Mouse (Mus musculus): Measurements from ENCODE around the gene Klk12. TPM values are rescaled to one million over a fixed set of nuclear protein-coding genes. Genes with fewer than 3 reads are reported as not detected.

Klk12 gene
- total RNA-seq (2021) = not detected
- long read RNA-seq, experiment 1 = 0 reads
- long read RNA-seq, experiment 2 = 0 reads

DNA sequence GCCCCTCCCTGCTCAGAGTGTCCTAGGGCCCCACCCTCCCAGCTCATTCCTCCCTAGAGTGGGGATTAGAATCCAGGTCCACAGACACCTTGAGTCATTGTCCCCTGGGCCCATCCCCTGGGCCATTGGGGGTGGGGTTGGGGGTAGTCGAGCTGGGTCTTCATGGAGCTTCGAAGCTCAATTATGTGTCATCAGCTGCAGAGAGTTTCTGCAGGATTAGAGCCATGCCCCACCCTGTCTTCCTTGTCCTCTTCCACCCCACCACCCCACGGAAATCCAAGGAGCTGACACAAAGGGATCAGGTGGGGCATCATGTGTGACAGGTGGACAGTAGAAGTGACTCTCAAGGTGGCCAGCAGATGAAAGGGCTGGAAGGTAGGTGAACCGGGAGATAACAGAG lies at the start of gene Klk12:
Gene Klk12 (plus strand): TSS at position 301 of the 400 bp plus-strand sequence.
- DNase-seq = no peak
- intact Hi-C loops (cut with DNase I; ENCODE audit: low total_unique reads) = no loop called here

DNA sequence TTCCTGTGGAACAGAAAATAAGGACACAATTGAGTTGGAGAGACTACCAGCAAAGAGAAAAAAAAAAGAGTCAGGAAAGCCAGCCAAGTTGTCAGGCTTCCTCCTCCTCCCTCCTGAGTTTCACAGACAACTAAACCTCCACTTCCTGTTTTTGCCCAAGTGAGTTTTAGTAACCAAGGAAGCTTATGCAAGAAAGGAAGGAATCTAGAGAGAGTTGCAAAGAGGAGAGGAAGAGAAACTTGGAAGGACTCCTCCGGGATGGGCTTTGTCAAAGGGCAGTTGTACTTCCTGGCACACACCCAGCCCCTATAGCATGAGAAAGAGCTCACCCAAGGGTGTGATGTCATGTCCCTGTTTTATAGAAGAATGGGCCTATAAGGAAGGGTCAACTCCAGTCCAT lies 20.9 kb upstream of the Klk12 start:
- intact Hi-C loops (cut with DNase I; ENCODE audit: low total_unique reads) = no loop called here
- DNase-seq = no peak

DNA sequence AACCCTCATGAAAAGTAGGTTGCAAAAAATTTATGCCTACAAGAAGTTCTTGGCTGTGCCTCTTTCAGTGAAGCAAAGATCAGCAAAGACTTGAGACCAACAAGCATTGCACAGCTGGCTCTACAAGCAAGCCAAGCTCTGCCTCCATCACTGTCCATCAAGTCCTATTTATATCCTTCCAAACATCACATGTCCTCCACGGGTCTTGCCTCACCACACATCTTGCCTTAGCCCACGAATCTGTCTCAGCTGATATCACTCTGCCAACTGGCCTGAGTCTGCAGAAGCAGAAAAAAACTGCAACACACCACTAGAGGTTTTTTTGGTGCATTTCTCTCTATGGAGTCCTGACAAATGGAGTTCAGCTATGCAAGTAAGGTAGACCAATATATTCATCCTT lies 15.9 kb upstream of the Klk12 start:
- DNase-seq = no peak
- intact Hi-C loops (cut with DNase I; ENCODE audit: low total_unique reads) = no loop called here

DNA sequence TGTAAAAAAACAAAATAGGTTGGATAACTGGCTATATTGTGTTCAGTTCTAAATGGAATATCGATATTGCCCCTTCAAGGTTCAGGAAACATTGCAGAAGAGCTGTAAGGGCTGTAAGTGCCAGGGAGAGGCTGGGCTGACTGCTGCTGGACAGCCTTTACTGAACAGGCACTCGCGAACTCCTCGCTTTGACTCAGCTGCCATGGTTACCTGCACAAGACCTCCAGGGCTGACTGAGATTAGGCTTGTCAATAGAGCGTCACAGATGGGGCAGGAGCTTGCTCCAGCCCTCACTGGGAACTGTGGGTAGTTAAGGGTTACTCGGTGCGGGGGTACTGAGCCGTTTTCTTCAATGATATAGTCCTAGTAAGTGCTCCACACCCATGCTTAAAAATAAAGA lies 2.2 kb upstream of the Klk12 start:
- intact Hi-C loops (cut with DNase I; ENCODE audit: low total_unique reads) = no loop called here

DNA sequence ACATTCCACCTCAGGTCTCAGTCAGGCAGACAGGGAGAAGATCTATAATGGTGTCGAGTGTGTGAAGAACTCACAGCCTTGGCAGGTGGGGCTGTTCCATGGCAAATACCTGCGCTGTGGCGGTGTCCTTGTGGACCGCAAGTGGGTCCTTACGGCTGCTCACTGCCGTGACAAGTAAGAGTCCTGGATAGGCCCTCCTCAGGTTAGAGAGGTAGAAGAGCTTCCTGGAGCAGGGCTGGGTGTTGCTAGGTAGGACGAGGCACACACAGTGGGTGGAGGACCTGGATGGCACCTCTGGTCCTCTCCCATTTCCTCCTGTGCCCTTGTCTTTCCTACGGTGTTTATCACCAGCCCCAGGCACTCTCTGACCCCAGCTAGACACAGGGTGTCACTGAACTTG lies 939 bp downstream of the Klk12 start:
- intact Hi-C loops (cut with DNase I; ENCODE audit: low total_unique reads) = no loop called here
- DNase-seq = no peak

More for the DNA sequence above, 2.2 kb upstream of the Klk12 start:
- no peak for DNase-seq

DNA sequence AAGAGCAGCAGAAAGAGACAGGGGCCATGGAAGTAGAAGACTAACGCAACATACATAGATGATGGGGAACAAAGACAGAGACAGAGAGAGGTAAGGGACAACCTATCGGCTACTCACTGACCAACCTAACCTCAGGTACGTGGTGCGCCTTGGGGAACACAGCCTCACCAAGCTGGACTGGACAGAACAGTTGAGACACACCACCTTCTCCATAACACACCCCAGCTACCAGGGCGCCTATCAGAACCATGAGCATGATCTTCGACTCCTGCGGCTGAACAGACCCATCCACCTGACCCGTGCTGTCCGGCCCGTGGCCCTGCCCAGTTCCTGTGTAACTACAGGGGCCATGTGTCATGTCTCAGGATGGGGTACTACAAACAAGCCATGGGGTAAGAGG lies 2.0 kb downstream of the Klk12 start:
- intact Hi-C loops (cut with DNase I; ENCODE audit: low total_unique reads) = no loop called here
- DNase-seq = no peak

DNA sequence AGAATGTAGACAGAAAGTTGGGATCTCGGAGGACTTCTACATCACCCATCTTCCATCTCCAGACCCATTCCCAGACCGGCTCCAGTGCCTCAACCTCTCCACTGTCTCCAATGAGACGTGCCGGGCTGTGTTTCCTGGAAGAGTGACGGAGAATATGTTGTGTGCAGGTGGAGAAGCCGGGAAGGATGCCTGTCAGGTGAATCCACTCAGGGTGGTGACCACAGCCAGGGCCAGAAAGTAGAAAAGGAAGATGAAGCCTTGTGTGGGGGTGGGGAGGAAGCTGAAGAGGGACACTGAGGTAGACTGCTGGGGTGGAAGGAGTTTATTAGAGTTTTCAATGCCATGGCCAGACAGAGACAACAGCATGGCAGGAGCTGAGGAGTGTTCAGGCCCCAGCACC lies 3.2 kb downstream of the Klk12 start:
- DNase-seq = no peak
- intact Hi-C loops (cut with DNase I; ENCODE audit: low total_unique reads) = no loop called here

DNA sequence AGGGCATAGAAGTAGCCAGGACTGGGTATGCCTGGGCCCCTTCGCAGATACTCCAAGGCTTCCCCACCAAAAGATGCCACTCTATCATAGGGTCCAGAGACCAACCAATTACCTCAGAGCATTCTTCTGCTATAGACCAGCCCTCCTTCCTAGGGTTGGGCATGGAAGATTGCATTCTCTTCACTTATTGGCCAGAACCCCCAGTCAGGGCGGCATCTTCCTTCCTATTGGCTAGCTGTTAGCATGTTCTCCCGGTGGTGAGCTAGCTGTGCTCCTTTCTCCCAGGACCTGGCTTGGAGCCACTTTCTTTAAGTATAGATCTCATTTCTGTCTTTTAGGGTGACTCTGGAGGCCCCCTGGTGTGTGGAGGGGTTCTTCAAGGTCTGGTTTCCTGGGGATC lies 4.2 kb downstream of the Klk12 start:
- no peak for DNase-seq
- intact Hi-C loops (cut with DNase I; ENCODE audit: low total_unique reads) = no loop called here

DNA sequence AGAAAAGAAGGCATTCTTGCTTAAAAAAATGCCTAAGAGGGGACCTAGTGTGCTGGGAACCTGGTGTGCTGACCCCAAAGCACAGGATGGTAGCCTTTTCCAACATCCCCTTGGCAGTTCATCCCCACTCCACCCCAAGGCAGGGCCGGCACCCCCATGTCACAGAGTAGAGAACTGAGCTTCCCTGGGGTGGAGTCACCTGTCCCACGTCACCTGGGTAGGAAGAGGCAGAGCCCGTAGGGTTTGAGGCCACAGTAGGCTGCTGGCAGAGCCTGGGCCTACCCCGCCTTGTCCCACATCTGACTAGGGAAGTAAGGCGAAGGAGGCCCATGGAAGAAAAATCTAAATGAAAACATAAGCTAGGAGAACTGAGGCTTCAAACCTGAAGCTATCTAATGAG lies 5.7 kb downstream of the Klk12 start, which contains the start of gene Klk11:
Gene Klk11 (plus strand): TSS at position 241 of the 400 bp plus-strand sequence.
- intact Hi-C loops (cut with DNase I; ENCODE audit: low total_unique reads) = no loop called here
- DNase-seq = no peak

DNA sequence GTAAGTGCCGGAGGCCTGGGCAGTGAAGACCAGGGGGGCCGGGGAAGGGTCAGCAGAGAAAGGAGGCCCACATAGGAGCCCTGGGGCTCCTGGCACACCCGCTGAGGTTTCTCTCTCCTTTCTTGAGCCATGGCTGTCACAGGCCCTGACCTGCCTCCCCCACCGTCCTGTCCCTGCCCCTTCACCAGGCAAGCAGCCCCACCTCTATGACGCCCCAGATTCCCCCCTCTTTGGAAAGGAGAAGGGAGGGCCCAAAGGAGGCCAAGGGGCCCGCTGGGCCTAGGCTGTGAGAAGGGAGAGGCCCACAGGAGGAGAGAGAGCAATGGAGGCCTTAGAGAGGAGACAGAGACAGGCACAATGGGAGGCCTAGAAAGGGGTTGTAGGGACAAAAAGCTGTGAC lies 6.1 kb downstream of the Klk12 start:
- DNase-seq = no peak

DNA sequence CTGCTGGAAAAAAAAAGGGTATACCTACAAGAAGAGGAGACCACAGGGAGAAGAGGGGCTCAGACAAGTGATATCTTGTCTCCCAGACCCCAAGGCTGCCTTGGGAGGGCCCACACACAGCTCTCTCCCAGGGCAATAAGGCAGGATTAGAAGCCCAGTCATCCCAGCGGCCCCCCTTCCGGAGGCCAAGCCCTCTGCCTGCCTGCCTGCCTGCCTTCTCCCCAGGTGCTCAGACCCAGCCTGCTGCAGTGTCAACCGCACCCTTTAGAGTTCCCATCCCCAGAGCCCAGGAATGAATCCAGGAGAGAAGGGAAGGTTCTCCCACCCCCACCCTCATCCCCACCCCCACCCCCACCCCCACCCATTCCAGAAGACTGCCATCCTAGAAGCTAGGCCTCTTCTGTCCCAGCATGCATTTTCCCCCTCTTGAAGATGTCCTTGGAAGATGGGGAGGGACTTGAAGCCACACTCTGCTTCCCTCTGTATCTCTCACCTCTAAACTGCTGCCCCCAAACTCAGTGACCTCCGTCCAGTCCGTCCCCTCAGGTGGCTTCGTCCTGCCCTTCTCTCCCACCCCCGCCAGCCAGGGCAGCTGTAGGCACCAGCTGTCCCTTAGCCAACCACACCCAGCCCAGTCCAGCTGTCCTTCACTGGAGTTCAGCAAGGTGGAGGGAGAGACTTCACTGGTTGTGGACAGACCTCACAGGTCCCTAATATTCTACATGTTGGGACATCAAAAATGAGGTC lies 6.8 kb downstream of the Klk12 start:
- intact Hi-C loops (cut with DNase I; ENCODE audit: low total_unique reads) = no loop called here
- no peak for DNase-seq

More for the DNA sequence above, 6.1 kb downstream of the Klk12 start:
- intact Hi-C loops (cut with DNase I; ENCODE audit: low total_unique reads) = no loop called here

DNA sequence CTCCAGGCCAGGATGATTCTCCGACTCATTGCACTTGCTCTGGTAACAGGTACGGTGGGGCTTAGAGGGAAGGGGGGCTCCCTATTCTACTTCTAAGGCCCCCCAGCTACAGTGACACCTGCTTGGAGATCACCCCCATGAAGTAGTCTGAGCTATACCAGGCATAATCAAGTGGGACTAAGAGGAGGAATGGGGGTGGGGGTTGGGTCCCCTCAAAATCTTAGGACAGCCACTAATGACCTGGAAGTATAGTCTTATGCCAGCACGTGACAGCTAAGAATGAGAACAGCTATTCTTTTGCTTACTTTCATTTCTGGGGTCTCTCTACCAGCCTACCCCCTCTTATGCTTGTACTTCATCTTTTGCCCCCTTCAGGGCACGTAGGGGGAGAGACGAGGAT lies 7.8 kb downstream of the Klk12 start:
- intact Hi-C loops (cut with DNase I; ENCODE audit: low total_unique reads) = no loop called here
- DNase-seq = no peak

DNA sequence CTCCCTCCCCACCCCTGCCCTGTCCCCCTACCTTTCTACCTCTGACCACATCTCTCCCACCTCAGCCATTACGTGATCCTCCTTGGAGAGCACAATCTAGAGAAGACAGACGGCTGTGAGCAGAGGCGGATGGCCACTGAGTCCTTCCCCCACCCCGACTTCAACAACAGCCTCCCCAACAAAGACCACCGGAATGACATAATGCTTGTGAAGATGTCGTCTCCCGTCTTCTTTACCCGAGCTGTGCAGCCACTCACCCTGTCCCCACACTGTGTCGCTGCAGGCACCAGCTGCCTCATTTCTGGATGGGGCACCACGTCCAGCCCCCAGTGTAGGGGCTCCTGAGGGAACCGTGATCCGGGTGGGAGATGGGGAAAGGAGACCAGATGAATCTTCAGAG lies 8.7 kb downstream of the Klk12 start:
- DNase-seq = no peak
- intact Hi-C loops (cut with DNase I; ENCODE audit: low total_unique reads) = no loop called here

DNA sequence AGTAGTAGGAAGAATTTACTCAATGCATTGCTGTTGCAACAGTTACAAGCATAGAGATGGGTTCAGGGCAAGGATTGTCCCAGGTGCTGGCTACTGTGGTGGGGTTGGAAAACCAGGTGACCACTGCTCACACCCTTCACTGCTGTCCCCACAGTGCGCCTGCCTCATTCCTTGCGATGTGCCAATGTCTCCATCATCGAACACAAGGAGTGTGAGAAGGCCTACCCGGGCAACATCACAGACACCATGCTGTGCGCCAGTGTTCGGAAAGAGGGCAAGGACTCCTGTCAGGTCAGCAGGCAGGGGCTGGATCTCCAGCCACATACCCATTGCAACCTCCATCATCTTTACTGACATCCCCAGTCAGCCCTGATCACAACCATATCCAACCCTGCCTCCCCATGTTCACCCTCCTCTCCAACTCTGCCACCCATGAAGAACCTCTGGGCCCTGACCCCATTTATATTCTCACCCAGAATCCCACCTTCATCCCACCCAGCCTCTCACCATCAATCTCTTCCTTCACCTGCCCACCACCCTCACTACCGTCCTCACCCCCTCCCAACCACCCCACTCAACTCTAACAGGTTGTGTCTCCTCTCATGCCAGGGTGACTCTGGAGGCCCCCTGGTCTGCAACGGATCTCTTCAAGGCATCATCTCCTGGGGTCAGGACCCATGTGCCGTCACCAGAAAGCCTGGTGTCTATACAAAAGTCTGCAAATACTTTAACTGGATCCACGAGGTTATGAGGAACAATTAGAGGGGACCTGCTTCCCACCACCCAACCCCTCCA lies 9.7 kb downstream of the Klk12 start:
- DNase-seq = no peak

DNA sequence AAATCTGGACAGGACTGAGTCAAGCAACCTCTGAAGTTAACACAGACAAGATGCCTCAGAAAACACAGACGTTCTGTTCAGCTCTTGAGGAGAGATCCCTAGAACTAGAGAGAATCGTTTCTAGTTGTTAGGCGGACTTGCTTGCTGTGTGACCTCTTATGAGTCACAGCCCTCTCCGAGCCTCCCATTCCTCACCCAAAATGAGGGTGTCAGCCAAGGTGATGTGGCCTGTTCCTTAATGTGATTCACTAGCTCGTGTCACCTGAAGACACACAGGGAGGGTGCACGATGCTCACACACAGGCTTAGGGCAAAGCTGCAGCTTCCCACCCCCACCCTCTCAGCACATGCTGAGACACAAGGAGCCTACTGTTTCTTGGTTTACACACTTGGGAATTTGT lies 11.5 kb downstream of the Klk12 start:
- intact Hi-C loops (cut with DNase I; ENCODE audit: low total_unique reads) = loop anchor here (5.0 kb wide), 1 partner anchor 98 kb away; no protein-coding TSS in a partner anchor

More for the DNA sequence above, 9.7 kb downstream of the Klk12 start:
- intact Hi-C loops (cut with DNase I; ENCODE audit: low total_unique reads) = no loop called here

DNA sequence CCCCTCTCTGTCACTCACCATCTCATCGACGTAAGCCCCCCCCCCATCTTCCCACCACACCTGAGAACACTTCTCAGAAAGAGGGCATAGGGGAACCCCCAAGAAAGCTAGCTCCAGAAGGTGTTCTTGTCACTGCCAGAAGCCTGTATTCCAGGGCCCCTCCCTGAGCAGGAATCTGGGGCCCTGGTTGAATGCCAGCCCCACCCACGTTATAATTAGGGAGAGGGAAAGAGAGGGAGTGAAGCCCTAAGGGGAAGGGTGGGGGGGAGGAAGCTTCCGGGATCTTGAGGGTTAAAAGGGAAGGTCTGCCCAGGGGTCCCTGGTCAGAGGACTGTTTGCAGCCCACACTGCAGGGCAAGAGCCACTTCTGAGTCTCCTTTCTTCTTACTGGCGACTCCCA lies 12.0 kb downstream of the Klk12 start, which contains the start of gene Klk10:
Gene Klk10 (plus strand): TSS at position 290 of the 400 bp plus-strand sequence.
- intact Hi-C loops (cut with DNase I; ENCODE audit: low total_unique reads) = loop anchor here (5.0 kb wide), 1 partner anchor 98 kb away; no protein-coding TSS in a partner anchor

More for the DNA sequence above, 11.5 kb downstream of the Klk12 start:
- DNase-seq = no peak

DNA sequence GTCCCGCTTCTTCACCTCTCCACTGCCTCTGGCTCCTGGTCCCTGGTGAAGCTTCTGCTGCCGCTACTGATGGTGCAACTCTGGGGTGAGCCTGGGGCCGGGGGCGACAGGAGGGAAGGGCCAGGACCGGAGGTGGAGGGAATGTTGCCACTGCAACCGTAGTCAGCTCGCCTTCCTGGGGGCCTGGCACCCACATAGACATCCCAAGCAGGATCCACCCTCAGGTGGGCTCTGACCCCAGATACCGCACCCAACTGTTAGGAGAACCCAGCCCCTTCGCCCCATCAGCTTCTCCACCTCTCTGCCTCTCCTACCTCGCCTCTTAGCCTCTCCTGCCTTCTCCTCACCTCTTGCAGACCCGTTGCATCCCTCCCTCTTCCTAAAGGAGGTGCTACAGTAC lies 12.8 kb downstream of the Klk12 start:
- intact Hi-C loops (cut with DNase I; ENCODE audit: low total_unique reads) = loop anchor here (5.0 kb wide), 1 partner anchor 99 kb away; no protein-coding TSS in a partner anchor
- no peak for DNase-seq

More for the DNA sequence above, 12.0 kb downstream of the Klk12 start, which contains the start of gene Klk10:
- DNase-seq = no peak

DNA sequence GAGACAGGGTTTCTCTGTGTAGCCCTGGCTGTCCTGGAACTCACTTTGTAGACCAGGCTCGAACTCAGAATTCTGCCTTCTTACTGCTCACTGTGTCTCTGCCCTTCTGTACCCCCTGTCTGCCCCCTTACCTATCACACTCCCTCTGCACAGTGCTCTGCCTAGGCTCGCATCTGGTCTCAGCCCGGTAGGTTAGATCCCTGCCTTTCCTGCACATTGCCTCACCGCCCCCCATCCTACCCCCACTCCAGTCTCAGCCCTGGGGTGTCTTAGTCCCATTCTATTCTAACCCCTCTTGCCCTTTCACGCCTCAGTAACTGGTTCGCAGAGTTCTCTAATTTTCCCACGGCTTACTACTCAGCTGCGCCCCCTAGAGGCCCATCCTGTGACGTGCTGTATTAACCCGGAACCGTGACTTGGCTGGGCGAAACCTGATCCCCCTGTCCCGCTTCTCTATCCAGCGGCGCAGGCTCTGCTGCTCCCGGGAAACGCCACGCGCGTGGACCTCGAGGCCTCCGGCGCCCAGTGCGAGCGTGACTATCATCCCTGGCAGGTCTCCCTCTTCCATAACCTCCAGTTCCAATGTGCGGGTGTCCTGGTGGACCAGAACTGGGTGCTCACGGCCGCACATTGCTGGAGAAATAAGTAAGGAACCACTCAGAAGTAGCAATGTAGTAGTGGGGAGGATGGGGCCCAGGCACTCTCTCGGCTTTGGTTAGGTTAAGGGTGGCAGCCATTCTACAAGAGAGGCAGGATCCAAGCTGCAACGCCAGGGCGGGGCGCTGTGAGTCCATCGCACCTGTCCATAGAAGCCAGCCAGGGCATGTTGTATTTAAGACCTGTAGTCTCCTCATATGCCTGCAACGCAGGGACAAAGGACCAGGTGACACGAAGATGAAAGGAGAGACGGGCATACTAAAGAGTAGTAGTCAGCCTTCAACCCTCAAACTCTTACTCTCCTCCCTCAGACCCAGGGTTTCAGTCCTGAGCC lies 13.9 kb downstream of the Klk12 start:
- intact Hi-C loops (cut with DNase I; ENCODE audit: low total_unique reads) = loop anchor here (5.0 kb wide), 1 partner anchor 100 kb away; no protein-coding TSS in a partner anchor
- DNase-seq = peak; percentile 74

DNA sequence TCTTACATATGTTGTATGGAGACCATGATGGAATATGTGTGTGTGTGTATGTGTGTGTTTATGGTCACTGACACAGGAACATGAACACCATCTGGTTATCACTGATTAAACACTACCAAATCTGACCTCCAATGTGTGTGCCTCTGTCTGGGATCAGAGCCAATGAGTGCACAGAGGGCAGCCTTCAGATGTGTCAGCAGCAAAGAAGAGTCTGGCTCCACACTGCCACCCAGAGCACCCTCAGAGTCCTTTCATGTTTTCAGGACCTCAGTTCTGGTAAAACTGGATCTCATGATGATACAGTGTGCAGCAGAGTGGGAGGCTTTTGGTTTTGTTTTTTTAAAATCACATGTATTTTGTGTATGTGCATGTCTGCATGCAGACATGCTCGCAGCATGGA lies 16.6 kb downstream of the Klk12 start:
- intact Hi-C loops (cut with DNase I; ENCODE audit: low total_unique reads) = no loop called here
- no peak for DNase-seq
